Mouse (Mus musculus) liver, postnatal 0 days (tissue): ENCODE measurements around the gene Nr4a3. TPM values are rescaled to one million over a fixed set of nuclear protein-coding genes. Genes with fewer than 3 reads are reported as not detected.

Source experiments
- ATAC-seq: fragments of 200-750 bp; cut with Nextera tagmentation; 2 replicates; pipeline ENCODE4 v1.8.0; 2017; ENCODE audit warnings: mild to moderate bottlenecking, moderate library complexity
- DNase-seq: peaks from one replicate; pipeline ENCODE4 v3.0.0-alpha.2; 2016
- H3K27ac ChIP-seq: fragments of 300-500 bp; sonication (generic); 2 replicates; pipeline ENCODE4 v1.5.1; 2014; ENCODE audit warnings: antibody characterized with exemption, moderate library complexity, mild to moderate bottlenecking, low read depth
- H3K27me3 ChIP-seq: fragments of 300-500 bp; sonication (generic); 2 replicates; pipeline ENCODE4 v1.6.1; 2014; ENCODE audit warnings: low read length, control low read depth, mixed read lengths; ENCODE audit not compliant: insufficient read depth
- H3K36me3 ChIP-seq: fragments of 300-500 bp; sonication (generic); replicated peaks from 2 replicates; pipeline ENCODE4 v1.6.1; 2014; ENCODE audit warnings: mild to moderate bottlenecking, control low read depth, low read length, moderate library complexity, mixed read lengths; ENCODE audit not compliant: insufficient read depth
- H3K4me1 ChIP-seq: fragments of 300-500 bp; sonication (generic); 2 replicates; pipeline ENCODE4 v1.6.1; 2014; ENCODE audit warnings: antibody characterized with exemption, mild to moderate bottlenecking, control low read depth; ENCODE audit not compliant: insufficient read depth
- H3K4me2 ChIP-seq: fragments of 300-500 bp; sonication (generic); 2 replicates; pipeline ENCODE4 v1.6.1; 2014; ENCODE audit warnings: low read depth, mild to moderate bottlenecking, low read length, moderate library complexity, mixed read lengths
- H3K4me3 ChIP-seq: fragments of 300-500 bp; sonication (generic); 2 replicates; pipeline ENCODE4 v1.5.1; 2014; ENCODE audit warnings: low read depth, low read length
- H3K9ac ChIP-seq: fragments of 300-500 bp; sonication (generic); replicated peaks from 2 replicates; pipeline ENCODE4 v1.6.1; 2014; ENCODE audit warnings: mild to moderate bottlenecking, moderate library complexity
- H3K9me3 ChIP-seq: fragments of 300-500 bp; sonication (generic); 2 replicates; pipeline ENCODE4 v1.6.1; 2016; ENCODE audit warnings: mild to moderate bottlenecking, control low read depth, low read length, mixed read lengths
- CTCF ChIP-seq: sonication (generic); IDR thresholded peaks from 2 replicates; pipeline ENCODE4 v1.5.1; 2016; ENCODE audit warnings: antibody characterized with exemption, low read depth
- EP300 ChIP-seq: IDR thresholded peaks from 2 replicates; pipeline ENCODE4 v1.6.1; 2016; ENCODE audit warnings: antibody characterized with exemption, low read depth, mild to moderate bottlenecking
- WGBS: fragments of 180-500 bp; shearing (Covaris S2); extraction: QIAGEN DNeasy Blood & Tissue Kit; methylation state at CpG from one replicate; pipeline ENCODE4 v1.1.7; 2014; ENCODE audit not compliant: insufficient replicate concordance; 5-methylcytosine and 5-hydroxymethylcytosine counted together
- polyA plus RNA-seq: library from polyadenylated mRNA; unstranded; fragments of >200 nt; fragmentation: Nextera tagmentation; extraction: Ambion mirVana; gene quantifications from 2 replicates; pipeline ENCODE4 v1.2.1, GENCODE M21; 2015

The Nr4a3 gene
- polyA plus RNA-seq, 1 experiment from 2014 or later, result not detected

- ATAC-seq, result no peak
- Histone ChIP-seq H3K36me3 (no peaks in the 10 kb centered on the region), H3K4me1 (no peaks in the 10 kb centered on the region), H3K9me3 (no peaks in the 10 kb centered on the region), H3K27me3 (0 out of 2 replicates have a peak, but pooled peaks cover 3% of the 10 kb centered on the region), H3K4me2 (no peak overlapping the region), H3K27ac (no peak overlapping the region), H3K4me3 (no peak overlapping the region), H3K9ac (no peak overlapping the region)
- no peak for DNase-seq
- 77% methylated on average over 8 of the region's 8 CpGs for WGBS
- TF ChIP-seq CTCF, result no peak
- TF ChIP-seq EP300, result no peak
Observed at GRCm38 (mm10) chr4:48061716-48062115, 16.8 kb downstream of the Nr4a3 start.

GRCm38 (mm10) chr4:48064311-48064710 lies 19.4 kb downstream of the Nr4a3 start:
- WGBS, result 41% methylated on average over 4 of the region's 4 CpGs
- H3K4me3 ChIP-seq, result no peak overlapping the region
- no peak for ATAC-seq
- no peaks in the 10 kb centered on the region for H3K36me3 ChIP-seq
- H3K9ac ChIP-seq, result no peak overlapping the region
- no peak overlapping the region for H3K27ac ChIP-seq
- H3K27me3 ChIP-seq, result no peaks in the 10 kb centered on the region
- no peak for DNase-seq
- no peaks in the 10 kb centered on the region for H3K4me1 ChIP-seq
- no peaks in the 10 kb centered on the region for H3K9me3 ChIP-seq
- TF ChIP-seq CTCF (no peak), EP300 (no peak)
- no peak overlapping the region for H3K4me2 ChIP-seq

GRCm38 (mm10) chr4:48066676-48067075 lies 21.7 kb downstream of the Nr4a3 start:
- no peak for DNase-seq
- no peak for TF ChIP-seq CTCF
- no peak for TF ChIP-seq EP300
- Histone ChIP-seq H3K36me3 (no peaks in the 10 kb centered on the region), H3K4me2 (no peak overlapping the region), H3K4me1 (no peaks in the 10 kb centered on the region), H3K9me3 (no peaks in the 10 kb centered on the region), H3K27me3 (no peaks in the 10 kb centered on the region), H3K9ac (no peak overlapping the region), H3K4me3 (no peak overlapping the region), H3K27ac (no peak overlapping the region)
- ATAC-seq, result no peak
- 75% methylated on average over 2 of the region's 2 CpGs for WGBS

GRCm38 (mm10) chr4:48069111-48069510 lies 24.2 kb downstream of the Nr4a3 start:
- H3K36me3 ChIP-seq, result no peaks in the 10 kb centered on the region
- no peak overlapping the region for H3K9ac ChIP-seq
- WGBS, result 69% methylated on average over 7 of the region's 7 CpGs
- TF ChIP-seq CTCF (no peak), EP300 (no peak)
- H3K4me1 ChIP-seq, result no peaks in the 10 kb centered on the region
- no peak overlapping the region for H3K4me2 ChIP-seq
- H3K9me3 ChIP-seq, result no peaks in the 10 kb centered on the region
- no peak for DNase-seq
- ATAC-seq, result no peak
- H3K27me3 ChIP-seq, result no peaks in the 10 kb centered on the region
- no peak overlapping the region for H3K4me3 ChIP-seq
- H3K27ac ChIP-seq, result no peak overlapping the region

GRCm38 (mm10) chr4:48072006-48072405 lies 27.1 kb downstream of the Nr4a3 start:
- Histone ChIP-seq H3K4me2 (no peak overlapping the region), H3K9me3 (no peaks in the 10 kb centered on the region), H3K4me3 (no peak overlapping the region), H3K27ac (no peak overlapping the region), H3K9ac (no peak overlapping the region), H3K27me3 (no peaks in the 10 kb centered on the region), H3K36me3 (no peaks in the 10 kb centered on the region), H3K4me1 (peaks cover 4% of the 10 kb centered on the region; the same call in 1 of the 2 replicates)
- TF ChIP-seq CTCF (no peak), EP300 (no peak)
- DNase-seq (no peak), ATAC-seq (no peak)
- WGBS, result 69% methylated on average over 3 of the region's 3 CpGs

- Histone ChIP-seq H3K4me3 (no peak overlapping the region), H3K9me3 (no peaks in the 10 kb centered on the region), H3K36me3 (no peaks in the 10 kb centered on the region), H3K4me1 (peaks cover 4% of the 10 kb centered on the region; the same call in 1 of the 2 replicates), H3K27ac (no peak overlapping the region), H3K4me2 (no peak overlapping the region), H3K27me3 (no peaks in the 10 kb centered on the region), H3K9ac (no peak overlapping the region)
- TF ChIP-seq CTCF (no peak), EP300 (no peak)
- DNase-seq, result no peak
- 81% methylated on average over 6 of the region's 6 CpGs for WGBS
- no peak for ATAC-seq
Observed at GRCm38 (mm10) chr4:48073325-48073724, 28.4 kb downstream of the Nr4a3 start.
